Mouse (Mus musculus): ENCODE results near the gene Tpte. TPM values are rescaled to one million over a fixed set of nuclear protein-coding genes. Genes with fewer than 3 reads are reported as not detected.

Tpte gene
- polyA plus RNA-seq, 1 experiment from 2014 or later = not detected

DNA sequence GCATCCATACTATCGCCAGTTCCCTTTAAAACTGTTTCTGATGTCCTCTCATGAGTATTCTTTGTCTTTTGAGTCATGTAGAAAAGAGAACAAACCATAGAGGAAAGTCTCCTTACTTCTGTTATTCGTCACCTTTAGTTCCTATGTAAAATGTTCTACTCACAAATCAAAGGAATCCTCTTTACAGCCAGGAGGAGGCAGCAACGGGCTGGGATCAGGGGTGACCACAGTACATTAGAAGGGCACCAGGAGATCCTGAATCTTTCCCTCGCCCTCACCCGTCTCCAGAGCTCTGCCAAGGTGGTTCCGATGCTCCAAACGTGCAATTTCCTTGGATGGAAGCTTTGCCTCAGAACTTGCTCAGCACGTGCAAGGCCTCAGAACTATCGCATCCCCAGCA lies 28.2 kb downstream of the Tpte start:
- WGBS = 74% methylated on average over 9 of the region's 9 CpGs
- no peak overlapping the region for H3K4me3 ChIP-seq (ENCODE audit: low read depth, low read length)
- no peak for ATAC-seq (ENCODE audit: low read depth)

DNA sequence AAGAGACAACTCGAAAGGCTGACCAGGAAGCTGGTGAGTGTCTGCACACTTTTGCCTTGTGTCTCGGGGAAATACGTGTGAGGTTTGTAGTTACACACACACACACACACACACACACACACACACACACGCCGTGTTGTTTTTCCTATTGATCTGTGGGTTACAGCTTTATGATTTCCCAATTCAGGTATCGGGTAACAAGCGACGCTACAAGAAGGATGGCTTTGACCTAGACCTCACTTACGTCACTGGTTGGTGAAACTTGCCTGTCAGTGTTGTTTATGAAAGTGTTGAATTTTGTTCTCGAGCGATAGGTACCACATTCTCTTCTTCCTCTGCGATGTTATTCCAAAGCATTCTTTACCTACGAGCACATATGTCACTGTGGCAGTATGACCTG lies 52.2 kb downstream of the Tpte start:
- Histone ChIP-seq H3K4me1 (ENCODE audit: control insufficient read depth, insufficient read depth, low read length) (no peaks in the 10 kb centered on the region), H3K27me3 (ENCODE audit: control insufficient read depth, insufficient read depth, low read length) (no peaks in the 10 kb centered on the region), H3K4me3 (ENCODE audit: low read depth, low read length) (no peak overlapping the region), H3K36me3 (ENCODE audit: control insufficient read depth, insufficient read depth, low read length) (no peaks in the 10 kb centered on the region), H3K9me3 (ENCODE audit: control insufficient read depth, low read length) (no peaks in the 10 kb centered on the region), H3K9ac (replicated peaks; ENCODE audit: low read depth, low read length) (no peak overlapping the region), H3K27ac (ENCODE audit: low read depth, low read length) (no peak overlapping the region), H3K4me2 (ENCODE audit: low read depth, low read length) (no peak overlapping the region)
- no peak for ATAC-seq (ENCODE audit: low read depth)
- 93% methylated on average over 13 of the region's 13 CpGs for WGBS

More for the DNA sequence above, 28.2 kb downstream of the Tpte start:
- Histone ChIP-seq H3K9me3 (ENCODE audit: control insufficient read depth, low read length) (no peaks in the 10 kb centered on the region), H3K36me3 (ENCODE audit: control insufficient read depth, insufficient read depth, low read length) (no peaks in the 10 kb centered on the region), H3K4me1 (ENCODE audit: control insufficient read depth, insufficient read depth, low read length) (no peaks in the 10 kb centered on the region), H3K4me2 (ENCODE audit: low read depth, low read length) (no peak overlapping the region), H3K27me3 (ENCODE audit: control insufficient read depth, insufficient read depth, low read length) (no peaks in the 10 kb centered on the region), H3K9ac (replicated peaks; ENCODE audit: low read depth, low read length) (no peak overlapping the region), H3K27ac (ENCODE audit: low read depth, low read length) (no peak overlapping the region)

- no peaks in the 10 kb centered on the region for H3K9me3 ChIP-seq (ENCODE audit: control insufficient read depth, low read length)
- ATAC-seq (ENCODE audit: low read depth) = no peak
- no peak overlapping the region for H3K27ac ChIP-seq (ENCODE audit: low read depth, low read length)
- WGBS = 79% methylated on average over 6 of the region's 6 CpGs
- H3K9ac ChIP-seq (replicated peaks; ENCODE audit: low read depth, low read length) = no peak overlapping the region
- no peak overlapping the region for H3K4me3 ChIP-seq (ENCODE audit: low read depth, low read length)
- no peaks in the 10 kb centered on the region for H3K27me3 ChIP-seq (ENCODE audit: control insufficient read depth, insufficient read depth, low read length)
- no peak overlapping the region for H3K4me2 ChIP-seq (ENCODE audit: low read depth, low read length)
- H3K4me1 ChIP-seq (ENCODE audit: control insufficient read depth, insufficient read depth, low read length) = no peaks in the 10 kb centered on the region
- no peaks in the 10 kb centered on the region for H3K36me3 ChIP-seq (ENCODE audit: control insufficient read depth, insufficient read depth, low read length)
These were observed 76.1 kb downstream of the Tpte start for GRCm38 (mm10) chr8:22359359-22359758.

- Histone ChIP-seq H3K9me3 (ENCODE audit: control insufficient read depth, low read length) (no peaks in the 10 kb centered on the region), H3K27ac (ENCODE audit: low read depth, low read length) (no peak overlapping the region), H3K4me1 (ENCODE audit: control insufficient read depth, insufficient read depth, low read length) (no peaks in the 10 kb centered on the region), H3K27me3 (ENCODE audit: control insufficient read depth, insufficient read depth, low read length) (no peaks in the 10 kb centered on the region), H3K9ac (replicated peaks; ENCODE audit: low read depth, low read length) (no peak overlapping the region), H3K36me3 (ENCODE audit: control insufficient read depth, insufficient read depth, low read length) (no peaks in the 10 kb centered on the region), H3K4me3 (ENCODE audit: low read depth, low read length) (no peak overlapping the region), H3K4me2 (ENCODE audit: low read depth, low read length) (no peak overlapping the region)
- ATAC-seq (ENCODE audit: low read depth) = no peak
- WGBS = 95% methylated on average over 6 of the region's 6 CpGs
These were observed 76.6 kb downstream of the Tpte start for GRCm38 (mm10) chr8:22359882-22360281.

- WGBS = 93% methylated on average over 5 of the region's 5 CpGs
- Histone ChIP-seq H3K4me1 (ENCODE audit: control insufficient read depth, insufficient read depth, low read length) (no peaks in the 10 kb centered on the region), H3K27me3 (ENCODE audit: control insufficient read depth, insufficient read depth, low read length) (no peaks in the 10 kb centered on the region), H3K9me3 (ENCODE audit: control insufficient read depth, low read length) (no peaks in the 10 kb centered on the region), H3K4me2 (ENCODE audit: low read depth, low read length) (no peak overlapping the region), H3K9ac (replicated peaks; ENCODE audit: low read depth, low read length) (no peak overlapping the region), H3K36me3 (ENCODE audit: control insufficient read depth, insufficient read depth, low read length) (no peaks in the 10 kb centered on the region), H3K4me3 (ENCODE audit: low read depth, low read length) (no peak overlapping the region), H3K27ac (ENCODE audit: low read depth, low read length) (no peak overlapping the region)
- ATAC-seq (ENCODE audit: low read depth) = no peak
These were observed 93.1 kb downstream of the Tpte start for GRCm38 (mm10) chr8:22376311-22376710.

GRCm38 (mm10) chr8:22376903-22377302 lies 93.7 kb downstream of the Tpte start:
- WGBS = 50% methylated on average over 5 of the region's 5 CpGs
- no peaks in the 10 kb centered on the region for H3K36me3 ChIP-seq (ENCODE audit: control insufficient read depth, insufficient read depth, low read length)
- peak; percentile 79; the same call in 1 of the 2 replicates for ATAC-seq (ENCODE audit: low read depth)
- H3K27ac ChIP-seq (ENCODE audit: low read depth, low read length) = no peak overlapping the region
- H3K9me3 ChIP-seq (ENCODE audit: control insufficient read depth, low read length) = no peaks in the 10 kb centered on the region
- no peak overlapping the region for H3K4me3 ChIP-seq (ENCODE audit: low read depth, low read length)
- no peak overlapping the region for H3K9ac ChIP-seq (replicated peaks; ENCODE audit: low read depth, low read length)
- no peaks in the 10 kb centered on the region for H3K4me1 ChIP-seq (ENCODE audit: control insufficient read depth, insufficient read depth, low read length)
- no peaks in the 10 kb centered on the region for H3K27me3 ChIP-seq (ENCODE audit: control insufficient read depth, insufficient read depth, low read length)
- H3K4me2 ChIP-seq (ENCODE audit: low read depth, low read length) = no peak overlapping the region

GRCm38 (mm10) chr8:22380934-22381333 lies 97.7 kb downstream of the Tpte start:
- H3K4me2 ChIP-seq (ENCODE audit: low read depth, low read length) = no peak overlapping the region
- ATAC-seq (ENCODE audit: low read depth) = no peak
- no peaks in the 10 kb centered on the region for H3K4me1 ChIP-seq (ENCODE audit: control insufficient read depth, insufficient read depth, low read length)
- no peak overlapping the region for H3K4me3 ChIP-seq (ENCODE audit: low read depth, low read length)
- H3K27ac ChIP-seq (ENCODE audit: low read depth, low read length) = no peak overlapping the region
- no peaks in the 10 kb centered on the region for H3K27me3 ChIP-seq (ENCODE audit: control insufficient read depth, insufficient read depth, low read length)
- no peak overlapping the region for H3K9ac ChIP-seq (replicated peaks; ENCODE audit: low read depth, low read length)
- no peaks in the 10 kb centered on the region for H3K9me3 ChIP-seq (ENCODE audit: control insufficient read depth, low read length)
- WGBS = 95% methylated on average over 11 of the region's 11 CpGs
- H3K36me3 ChIP-seq (ENCODE audit: control insufficient read depth, insufficient read depth, low read length) = no peaks in the 10 kb centered on the region

DNA sequence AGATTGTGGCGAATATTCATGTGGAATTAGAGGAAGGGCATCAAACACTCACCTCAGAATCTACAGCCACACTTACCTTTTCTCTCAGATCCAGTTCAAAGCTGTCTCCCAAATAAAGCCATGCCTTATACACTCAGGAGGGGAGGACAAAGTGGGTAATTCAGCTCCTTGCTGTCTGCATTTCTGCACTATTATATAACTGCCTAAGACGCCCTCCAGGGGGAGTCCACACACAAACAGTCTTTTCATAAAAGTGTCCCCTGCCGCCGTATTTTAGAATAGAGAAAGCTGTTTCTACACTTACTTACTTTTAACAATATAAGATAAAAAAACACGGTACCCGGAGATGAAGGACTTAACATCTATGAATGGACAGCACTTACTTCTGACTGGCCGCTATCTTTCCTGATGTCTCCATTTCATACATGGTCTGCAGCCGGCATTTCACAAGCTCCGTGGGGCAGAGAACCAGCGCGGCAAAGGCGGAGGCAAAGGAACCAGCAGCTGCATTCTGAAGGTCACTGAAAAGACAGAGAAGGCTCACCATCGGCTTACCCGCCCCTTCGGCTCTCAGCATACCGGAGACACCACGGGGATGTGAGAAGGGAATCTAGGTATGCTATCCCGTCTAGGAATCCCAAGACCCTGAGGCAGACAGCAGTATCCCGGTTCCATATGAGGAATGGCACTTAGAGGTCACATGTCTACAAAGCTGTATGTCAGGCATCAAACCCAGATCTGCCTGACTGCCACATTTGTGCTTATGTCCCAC lies 99.8 kb downstream of the Tpte start:
- H3K4me2 ChIP-seq (ENCODE audit: low read depth, low read length) = no peak overlapping the region
- no peak overlapping the region for H3K9ac ChIP-seq (replicated peaks; ENCODE audit: low read depth, low read length)
- no peak for ATAC-seq (ENCODE audit: low read depth)
- no peaks in the 10 kb centered on the region; the same call in 1 of the 2 replicates for H3K36me3 ChIP-seq (ENCODE audit: control insufficient read depth, insufficient read depth, low read length)
- H3K9me3 ChIP-seq (ENCODE audit: control insufficient read depth, low read length) = no peaks in the 10 kb centered on the region
- H3K27ac ChIP-seq (ENCODE audit: low read depth, low read length) = no peak overlapping the region
- no peak overlapping the region for H3K4me3 ChIP-seq (ENCODE audit: low read depth, low read length)
- WGBS = 85% methylated on average over 19 of the region's 19 CpGs
- H3K4me1 ChIP-seq (ENCODE audit: control insufficient read depth, insufficient read depth, low read length) = no peaks in the 10 kb centered on the region
- H3K27me3 ChIP-seq (ENCODE audit: control insufficient read depth, insufficient read depth, low read length) = no peaks in the 10 kb centered on the region

DNA sequence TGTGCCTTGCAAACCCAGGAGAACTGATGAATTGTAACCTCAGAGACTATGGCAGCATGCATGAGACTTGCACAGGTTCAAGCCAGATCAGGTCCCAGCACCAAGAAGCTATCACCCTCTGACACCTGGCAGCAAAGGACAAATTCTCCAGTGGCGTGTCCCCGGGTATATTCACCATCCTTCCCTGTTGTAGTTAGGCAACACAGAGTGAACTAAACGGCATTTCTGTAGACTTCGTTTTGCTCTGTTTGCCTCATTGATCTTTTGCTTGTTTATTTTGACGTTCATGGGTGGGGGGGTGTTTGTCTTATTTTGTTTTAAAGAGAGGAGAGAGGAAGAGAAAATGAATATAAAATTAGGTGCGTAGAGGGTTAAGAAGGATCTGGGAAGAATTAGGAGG lies 101.9 kb downstream of the Tpte start:
- Histone ChIP-seq H3K4me3 (ENCODE audit: low read depth, low read length) (no peak overlapping the region), H3K27me3 (ENCODE audit: control insufficient read depth, insufficient read depth, low read length) (no peaks in the 10 kb centered on the region), H3K9me3 (ENCODE audit: control insufficient read depth, low read length) (no peaks in the 10 kb centered on the region), H3K27ac (ENCODE audit: low read depth, low read length) (no peak overlapping the region), H3K9ac (replicated peaks; ENCODE audit: low read depth, low read length) (no peak overlapping the region), H3K36me3 (ENCODE audit: control insufficient read depth, insufficient read depth, low read length) (peaks cover 6% of the 10 kb centered on the region; the same call in 1 of the 2 replicates), H3K4me2 (ENCODE audit: low read depth, low read length) (no peak overlapping the region), H3K4me1 (ENCODE audit: control insufficient read depth, insufficient read depth, low read length) (no peaks in the 10 kb centered on the region)
- ATAC-seq (ENCODE audit: low read depth) = no peak
- WGBS = 96% methylated on average over 6 of the region's 6 CpGs

Data from neural tube, embryonic 14.5 days (tissue).